Mouse (Mus musculus): ENCODE results near the gene Zbtb46. TPM values are rescaled to one million over a fixed set of nuclear protein-coding genes. Genes with fewer than 3 reads are reported as not detected.

Gene Zbtb46
- polyA plus RNA-seq, 1 experiment from 2014 or later = 11.2 TPM

GRCm38 (mm10) chr2:181485741-181486140 is 26.5 kb upstream of the Zbtb46 start:
- peaks cover 4% of the 10 kb centered on the region for H3K4me1 ChIP-seq (ENCODE audit: insufficient read depth, low read depth, low read length)
- DNase-seq (ENCODE audit: low spot score) (no peak), ATAC-seq (no peak)
- H3K4me3 ChIP-seq (ENCODE audit: low read depth, low read length) = no peak overlapping the region
- TF ChIP-seq EP300 (IDR thresholded peaks at IDR 0.05) = no peak
- no peak for TF ChIP-seq CTCF (IDR thresholded peaks at IDR 0.05)
- no peaks in the 10 kb centered on the region for H3K9me3 ChIP-seq (ENCODE audit: low read length)
- no peaks in the 10 kb centered on the region for H3K36me3 ChIP-seq (ENCODE audit: insufficient read depth, low read length)
- no peak overlapping the region for H3K27ac ChIP-seq (ENCODE audit: low read length)
- H3K9ac ChIP-seq (replicated peaks; ENCODE audit: low read depth) = no peak overlapping the region
- WGBS = 34% methylated on average over 1 of the region's 1 CpGs
- H3K27me3 ChIP-seq (replicated peaks; ENCODE audit: insufficient read depth, low read length) = no peaks in the 10 kb centered on the region
- H3K4me2 ChIP-seq (replicated peaks; ENCODE audit: low read depth, low read length) = no peak overlapping the region

- H3K27me3 ChIP-seq (replicated peaks; ENCODE audit: insufficient read depth, low read length) = no peaks in the 10 kb centered on the region
- 88% methylated on average over 6 of the region's 6 CpGs for WGBS
- H3K4me1 ChIP-seq (ENCODE audit: insufficient read depth, low read depth, low read length) = peaks cover 4% of the 10 kb centered on the region
- ATAC-seq = no peak
- no peak overlapping the region for H3K9ac ChIP-seq (replicated peaks; ENCODE audit: low read depth)
- no peak overlapping the region for H3K27ac ChIP-seq (ENCODE audit: low read length)
- no peak overlapping the region for H3K4me2 ChIP-seq (replicated peaks; ENCODE audit: low read depth, low read length)
- H3K4me3 ChIP-seq (ENCODE audit: low read depth, low read length) = no peak overlapping the region
- H3K9me3 ChIP-seq (ENCODE audit: low read length) = no peaks in the 10 kb centered on the region
- TF ChIP-seq EP300 (IDR thresholded peaks at IDR 0.05) = no peak
- no peak for TF ChIP-seq CTCF (IDR thresholded peaks at IDR 0.05)
- no peaks in the 10 kb centered on the region for H3K36me3 ChIP-seq (ENCODE audit: insufficient read depth, low read length)
- DNase-seq (ENCODE audit: low spot score) = no peak
Observed at GRCm38 (mm10) chr2:181484456-181485233, 25.4 kb upstream of the Zbtb46 start.

- H3K4me3 ChIP-seq (ENCODE audit: low read depth, low read length) = no peak overlapping the region
- peak overlapping the region; percentile 38; the same call in 1 of the 2 replicates for H3K27ac ChIP-seq (ENCODE audit: low read length)
- no peaks in the 10 kb centered on the region for H3K27me3 ChIP-seq (replicated peaks; ENCODE audit: insufficient read depth, low read length)
- TF ChIP-seq EP300 (IDR thresholded peaks at IDR 0.05) (peak; percentile 65; the same call in 1 of the 2 replicates), CTCF (IDR thresholded peaks at IDR 0.05) (peak; percentile 57)
- no peak overlapping the region for H3K9ac ChIP-seq (replicated peaks; ENCODE audit: low read depth)
- no peaks in the 10 kb centered on the region for H3K36me3 ChIP-seq (ENCODE audit: insufficient read depth, low read length)
- H3K9me3 ChIP-seq (ENCODE audit: low read length) = no peaks in the 10 kb centered on the region
- peak overlapping the region; percentile 28; the same call in 1 of the 2 replicates for H3K4me2 ChIP-seq (replicated peaks; ENCODE audit: low read depth, low read length)
- peak; percentile 61 for DNase-seq (ENCODE audit: low spot score)
- WGBS = 32% methylated on average over 7 of the region's 7 CpGs
- peak; percentile 65 for ATAC-seq
- H3K4me1 ChIP-seq (ENCODE audit: insufficient read depth, low read depth, low read length) = peaks cover 4% of the 10 kb centered on the region
Observed at GRCm38 (mm10) chr2:181483562-181484318, 24.5 kb upstream of the Zbtb46 start.

- no peaks in the 10 kb centered on the region for H3K9me3 ChIP-seq (ENCODE audit: low read length)
- H3K36me3 ChIP-seq (ENCODE audit: insufficient read depth, low read length) = no peaks in the 10 kb centered on the region
- H3K4me1 ChIP-seq (ENCODE audit: insufficient read depth, low read depth, low read length) = peaks cover 4% of the 10 kb centered on the region
- H3K4me3 ChIP-seq (ENCODE audit: low read depth, low read length) = no peak overlapping the region
- peak overlapping the region; percentile 28; the same call in 1 of the 2 replicates for H3K4me2 ChIP-seq (replicated peaks; ENCODE audit: low read depth, low read length)
- ATAC-seq = no peak
- DNase-seq (ENCODE audit: low spot score) = no peak
- WGBS = 42% methylated on average over 2 of the region's 2 CpGs
- no peaks in the 10 kb centered on the region for H3K27me3 ChIP-seq (replicated peaks; ENCODE audit: insufficient read depth, low read length)
- TF ChIP-seq CTCF (IDR thresholded peaks at IDR 0.05) (no peak), EP300 (IDR thresholded peaks at IDR 0.05) (no peak)
- H3K27ac ChIP-seq (ENCODE audit: low read length) = peak overlapping the region; percentile 38; the same call in 1 of the 2 replicates
- H3K9ac ChIP-seq (replicated peaks; ENCODE audit: low read depth) = no peak overlapping the region
Observed at GRCm38 (mm10) chr2:181483120-181483519, 23.9 kb upstream of the Zbtb46 start.

- WGBS = 53% methylated on average over 1 of the region's 1 CpGs
Observed at GRCm38 (mm10) chr2:181472256-181472827, 13.1 kb upstream of the Zbtb46 start.

GRCm38 (mm10) chr2:181471246-181471645 is 12.0 kb upstream of the Zbtb46 start:
- 35% methylated on average over 5 of the region's 5 CpGs for WGBS
- H3K36me3 ChIP-seq (ENCODE audit: insufficient read depth, low read length) = no peaks in the 10 kb centered on the region
- no peaks in the 10 kb centered on the region for H3K9me3 ChIP-seq (ENCODE audit: low read length)
- TF ChIP-seq EP300 (IDR thresholded peaks at IDR 0.05) (peak; percentile 48; the same call in 1 of the 2 replicates), CTCF (IDR thresholded peaks at IDR 0.05) (peak; percentile 38)
- H3K27ac ChIP-seq (ENCODE audit: low read length) = peak overlapping the region; percentile 66
- H3K27me3 ChIP-seq (replicated peaks; ENCODE audit: insufficient read depth, low read length) = no peaks in the 10 kb centered on the region
- DNase-seq (ENCODE audit: low spot score) (peak; percentile 69), ATAC-seq (peak; percentile 78)
- no peak overlapping the region for H3K9ac ChIP-seq (replicated peaks; ENCODE audit: low read depth)
- H3K4me3 ChIP-seq (ENCODE audit: low read depth, low read length) = no peak overlapping the region
- H3K4me1 ChIP-seq (ENCODE audit: insufficient read depth, low read depth, low read length) = no peaks in the 10 kb centered on the region; the same call in 1 of the 2 replicates
- no peak overlapping the region for H3K4me2 ChIP-seq (replicated peaks; ENCODE audit: low read depth, low read length)

More at GRCm38 (mm10) chr2:181472256-181472827, 13.1 kb upstream of the Zbtb46 start:
- Histone ChIP-seq H3K4me1 (ENCODE audit: insufficient read depth, low read depth, low read length) (no peaks in the 10 kb centered on the region; the same call in 1 of the 2 replicates), H3K4me3 (ENCODE audit: low read depth, low read length) (no peak overlapping the region), H3K27me3 (replicated peaks; ENCODE audit: insufficient read depth, low read length) (no peaks in the 10 kb centered on the region), H3K9ac (replicated peaks; ENCODE audit: low read depth) (no peak overlapping the region), H3K27ac (ENCODE audit: low read length) (peak overlapping the region; percentile 60), H3K4me2 (replicated peaks; ENCODE audit: low read depth, low read length) (no peak overlapping the region), H3K9me3 (ENCODE audit: low read length) (no peaks in the 10 kb centered on the region), H3K36me3 (ENCODE audit: insufficient read depth, low read length) (no peaks in the 10 kb centered on the region)
- DNase-seq (ENCODE audit: low spot score) (no peak), ATAC-seq (peak; percentile 51)
- no peak; the same call in 1 of the 2 replicates for TF ChIP-seq EP300 (IDR thresholded peaks at IDR 0.05)
- no peak for TF ChIP-seq CTCF (IDR thresholded peaks at IDR 0.05)

All from lung, postnatal 0 days (tissue).